Comparison of ENCODE assay signal across 7 mouse cellular contexts in genomic region chr1:191327258-191327657, GRCm38 (mm10). TPM values are rescaled to one million over a fixed set of nuclear protein-coding genes. Genes with fewer than 3 reads are reported as not detected.
DNase-seq lines count a peak whose midpoint lies in the region; ATAC-seq and TF ChIP-seq lines count a peak whose summit lies in the region.

No protein-coding gene starts in this region.

- TF ChIP-seq CTCF in lung, embryonic 14.5 days (IDR thresholded peaks at IDR 0.05; ENCODE audit: low read depth): no peak

- H3K27ac ChIP-seq in lung, embryonic 14.5 days (ENCODE audit: low read depth): no peak overlapping the region
- no peak overlapping the region for H3K27ac ChIP-seq in forebrain, embryonic 15.5 days (replicated peaks)
- no peak overlapping the region for H3K27ac ChIP-seq in limb, embryonic 12.5 days
- H3K27ac ChIP-seq in stomach, embryonic 14.5 days (ENCODE audit: low read length): no peak overlapping the region

- no peaks in the 10 kb centered on the region for H3K27me3 ChIP-seq in lung, embryonic 14.5 days (ENCODE audit: insufficient read depth, low read length)
- H3K27me3 ChIP-seq in forebrain, embryonic 15.5 days: no peaks in the 10 kb centered on the region
- no peaks in the 10 kb centered on the region for H3K27me3 ChIP-seq in limb, embryonic 12.5 days
- no peaks in the 10 kb centered on the region for H3K27me3 ChIP-seq in stomach, embryonic 14.5 days (ENCODE audit: control insufficient read depth, insufficient read depth, low read length)

- H3K36me3 ChIP-seq in lung, embryonic 14.5 days (ENCODE audit: insufficient read depth): peaks cover 13% of the 10 kb centered on the region; the same call in 1 of the 2 replicates
- peaks cover 9% of the 10 kb centered on the region; the same call in 1 of the 2 replicates for H3K36me3 ChIP-seq in forebrain, embryonic 15.5 days
- peaks cover 21% of the 10 kb centered on the region; the same call in 1 of the 2 replicates for H3K36me3 ChIP-seq in limb, embryonic 12.5 days
- H3K36me3 ChIP-seq in stomach, embryonic 14.5 days (ENCODE audit: control insufficient read depth, insufficient read depth, low read length): peaks cover 3% of the 10 kb centered on the region; the same call in 1 of the 2 replicates

- WGBS in lung, embryonic 14.5 days: 79% methylated on average over 8 of the region's 8 CpGs
- 84% methylated on average over 8 of the region's 8 CpGs for WGBS in forebrain, embryonic 15.5 days
- WGBS in limb, embryonic 12.5 days: 85% methylated on average over 8 of the region's 8 CpGs
- WGBS in stomach, embryonic 14.5 days: 78% methylated on average over 8 of the region's 8 CpGs

- no peak for DNase-seq in lung, embryonic 14.5 days
- no peak for DNase-seq in lung, postnatal 36 days
- DNase-seq in gastrocnemius, postnatal 25 days: no peak
- DNase-seq in MN1 (ENCODE audit: low spot score): no peak

- H3K4me1 ChIP-seq in lung, embryonic 14.5 days (ENCODE audit: insufficient read depth): peaks cover 12% of the 10 kb centered on the region; the same call in 1 of the 2 replicates
- peaks cover 33% of the 10 kb centered on the region for H3K4me1 ChIP-seq in forebrain, embryonic 15.5 days
- peaks cover 20% of the 10 kb centered on the region; the same call in 1 of the 2 replicates for H3K4me1 ChIP-seq in limb, embryonic 12.5 days (replicated peaks)
- H3K4me1 ChIP-seq in stomach, embryonic 14.5 days (ENCODE audit: control insufficient read depth, insufficient read depth, low read length): peaks cover 17% of the 10 kb centered on the region; the same call in 1 of the 2 replicates

- no peak for ATAC-seq in lung, embryonic 14.5 days (ENCODE audit: insufficient read depth)
- ATAC-seq in forebrain, embryonic 15.5 days (replicated peaks): no peak
- no peak for ATAC-seq in limb, embryonic 12.5 days (ENCODE audit: insufficient number of reproducible peaks, insufficient read depth, low FRiP score, low TSS enrichment, low read depth)
- no peak for ATAC-seq in stomach, embryonic 14.5 days (ENCODE audit: insufficient number of reproducible peaks, insufficient read depth, low FRiP score, low read depth)

- H3K9ac ChIP-seq in lung, embryonic 14.5 days: no peak overlapping the region
- no peak overlapping the region for H3K9ac ChIP-seq in forebrain, embryonic 15.5 days (replicated peaks)
- H3K9ac ChIP-seq in limb, embryonic 12.5 days (replicated peaks): no peak overlapping the region
- no peak overlapping the region for H3K9ac ChIP-seq in stomach, embryonic 14.5 days (replicated peaks; ENCODE audit: low read depth, low read length)

- peak overlapping the region; percentile 83; the same call in 1 of the 2 replicates for H3K4me3 ChIP-seq in lung, embryonic 14.5 days (ENCODE audit: low read depth, low read length)
- H3K4me3 ChIP-seq in forebrain, embryonic 15.5 days: peak overlapping the region; percentile 70
- H3K4me3 ChIP-seq in limb, embryonic 12.5 days (replicated peaks): peak overlapping the region; percentile 87; the same call in 1 of the 2 replicates
- no peak overlapping the region for H3K4me3 ChIP-seq in stomach, embryonic 14.5 days (ENCODE audit: low read depth, low read length)

- H3K4me2 ChIP-seq in lung, embryonic 14.5 days: peak overlapping the region; percentile 96
- peak overlapping the region; percentile 81 for H3K4me2 ChIP-seq in forebrain, embryonic 15.5 days (replicated peaks)
- peak overlapping the region; percentile 88 for H3K4me2 ChIP-seq in limb, embryonic 12.5 days
- peak overlapping the region; percentile 79; the same call in 1 of the 2 replicates for H3K4me2 ChIP-seq in stomach, embryonic 14.5 days (replicated peaks; ENCODE audit: low read depth, low read length)

- no peaks in the 10 kb centered on the region for H3K9me3 ChIP-seq in lung, embryonic 14.5 days (ENCODE audit: low read depth, low read length)
- H3K9me3 ChIP-seq in forebrain, embryonic 15.5 days: no peaks in the 10 kb centered on the region
- no peaks in the 10 kb centered on the region for H3K9me3 ChIP-seq in limb, embryonic 12.5 days
- no peaks in the 10 kb centered on the region for H3K9me3 ChIP-seq in stomach, embryonic 14.5 days (ENCODE audit: control insufficient read depth, low read depth, low read length)

RNA-seq across cellular contexts. Expression of gene Tmem206, which starts 1.5 kb away (rescaled TPM):
- polyA plus RNA-seq in lung, embryonic 14.5 days (2014; fragmentation: Nextera tagmentation; extraction: Ambion mirVana): 22.7 TPM in 2 replicates
- 53.1 and 54.0 TPM in 2 replicates for polyA plus RNA-seq in forebrain, embryonic 15.5 days (2015; fragmentation: Nextera tagmentation; extraction: Ambion mirVana)
- polyA plus RNA-seq in limb, embryonic 12.5 days (2016; fragmentation: Nextera tagmentation; extraction: Ambion mirVana): 22.8 and 23.8 TPM in 2 replicates
- polyA plus RNA-seq in stomach, embryonic 14.5 days (2014; fragmentation: Nextera tagmentation; extraction: Ambion mirVana): 22.0 and 22.1 TPM in 2 replicates
- 1 to 10 TPM; 1.2 to 1.3 TPM for total RNA-seq in gastrocnemius, postnatal 25 days (2021)

RNA-seq across cellular contexts. Expression of gene Nenf, which starts 9.3 kb away (rescaled TPM):
- 116 and 117 TPM in 2 replicates for polyA plus RNA-seq in lung, embryonic 14.5 days (2014; fragmentation: Nextera tagmentation; extraction: Ambion mirVana)
- 100 and 106 TPM in 2 replicates for polyA plus RNA-seq in forebrain, embryonic 15.5 days (2015; fragmentation: Nextera tagmentation; extraction: Ambion mirVana)
- polyA plus RNA-seq in limb, embryonic 12.5 days (2016; fragmentation: Nextera tagmentation; extraction: Ambion mirVana): 73.0 and 77.6 TPM in 2 replicates
- 140 and 154 TPM in 2 replicates for polyA plus RNA-seq in stomach, embryonic 14.5 days (2014; fragmentation: Nextera tagmentation; extraction: Ambion mirVana)
- total RNA-seq in gastrocnemius, postnatal 25 days (2021): 10 to 100 TPM; 54.3 to 62.3 TPM
